Mouse (Mus musculus) liver, adult 2 months (tissue): Measurements from ENCODE around the gene Afg1l. TPM values are rescaled to one million over a fixed set of nuclear protein-coding genes. Genes with fewer than 3 reads are reported as not detected.
A peak's percentile ranks its signal among the peaks of the same experiment; 100 is the strongest.

ENCODE experiments used
- DNase-seq: peaks from one replicate; pipeline ENCODE4 v3.0.0-alpha.2; 2011; ENCODE audit warnings: low read depth, low spot score; ENCODE audit errors: extremely low read depth
- H3K27ac ChIP-seq: fragments of 200-500 bp; replicated peaks from 2 replicates; pipeline ENCODE4 v1.5.1; 2012; ENCODE audit warnings: low read depth, mild to moderate bottlenecking, control low read depth, inconsistent platforms, low read length; ENCODE audit not compliant: insufficient read depth
- H3K27me3 ChIP-seq: fragments of 200-500 bp; 2 replicates; pipeline ENCODE4 v1.6.1; 2012; ENCODE audit warnings: mild to moderate bottlenecking, moderate library complexity, low read length, inconsistent platforms; ENCODE audit not compliant: control insufficient read depth, insufficient read depth
- H3K36me3 ChIP-seq: fragments of 200-500 bp; 2 replicates; pipeline ENCODE4 v1.6.1; 2012; ENCODE audit warnings: low read length, inconsistent platforms; ENCODE audit not compliant: control insufficient read depth, insufficient read depth
- H3K4me1 ChIP-seq: fragments of 200-500 bp; 2 replicates; pipeline ENCODE4 v1.6.1; 2011; ENCODE audit warnings: low read length; ENCODE audit not compliant: control insufficient read depth, insufficient read depth
- H3K4me3 ChIP-seq: fragments of 200-500 bp; 2 replicates; pipeline ENCODE4 v1.5.1; 2011; ENCODE audit warnings: low read depth, mild to moderate bottlenecking, control low read depth, low read length, moderate library complexity; ENCODE audit not compliant: insufficient read depth
- H3K79me2 ChIP-seq: fragments of 200-500 bp; 2 replicates; pipeline ENCODE4 v1.6.1; 2012; ENCODE audit warnings: inconsistent platforms, mild to moderate bottlenecking, low read length, moderate library complexity; ENCODE audit not compliant: control insufficient read depth, insufficient read depth
- H3K9ac ChIP-seq: fragments of 200-500 bp; 2 replicates; pipeline ENCODE4 v1.6.1; 2012; ENCODE audit warnings: low read depth, mild to moderate bottlenecking, control low read depth, inconsistent platforms, low read length
- CTCF ChIP-seq: fragments of 200-500 bp; IDR thresholded peaks from 2 replicates; pipeline ENCODE4 v1.5.1; 2011; ENCODE audit warnings: low read depth, low read length, control low read depth
- POLR2A ChIP-seq: fragments of 200-500 bp; IDR thresholded peaks from 2 replicates; pipeline ENCODE4 v1.6.1; 2011; ENCODE audit warnings: low read length, control low read depth; ENCODE audit not compliant: insufficient read depth; ENCODE audit errors: extremely low read depth
- WGBS: fragments of 180-500 bp; shearing (Covaris S2); methylation state at CpG from one replicate; pipeline ENCODE4 v1.1.7; 2018; 5-methylcytosine and 5-hydroxymethylcytosine counted together
- polyA plus RNA-seq: library from polyadenylated mRNA; depleted of rRNA; stranded (reverse); fragments of >200 nt; gene quantifications from 2 replicates; pipeline ENCODE4 v1.2.3, GENCODE M21; 2012
- total RNA-seq: library from RNA; depleted of rRNA; stranded (reverse); fragments of >200 nt; gene quantifications from 2 replicates; pipeline ENCODE4 v1.2.3, GENCODE M21; 2014

Gene Afg1l
- total and polyA plus RNA-seq, 2 experiments = 3.3 to 10.2 TPM

DNA sequence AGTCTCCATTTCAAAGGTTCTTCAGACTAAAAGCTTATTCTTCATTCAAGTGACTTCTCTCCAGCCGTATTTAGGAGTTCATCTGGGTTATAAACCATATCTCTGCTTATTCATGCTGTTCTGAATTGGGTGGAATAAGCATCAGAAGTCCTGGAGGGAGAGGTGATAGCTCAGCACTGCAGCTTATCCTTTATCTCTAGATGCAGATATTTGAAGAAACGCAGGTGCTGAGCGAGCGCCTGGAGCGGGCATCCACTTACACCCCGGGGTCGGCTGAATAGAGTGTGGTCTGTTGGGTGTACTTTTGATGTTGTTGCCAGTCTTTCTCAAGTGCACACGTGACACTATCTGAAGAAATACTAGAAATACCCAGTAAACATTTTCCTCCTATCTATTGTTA lies 40.0 kb upstream of the Afg1l start:
- H3K9ac ChIP-seq = no peak overlapping the region

DNA sequence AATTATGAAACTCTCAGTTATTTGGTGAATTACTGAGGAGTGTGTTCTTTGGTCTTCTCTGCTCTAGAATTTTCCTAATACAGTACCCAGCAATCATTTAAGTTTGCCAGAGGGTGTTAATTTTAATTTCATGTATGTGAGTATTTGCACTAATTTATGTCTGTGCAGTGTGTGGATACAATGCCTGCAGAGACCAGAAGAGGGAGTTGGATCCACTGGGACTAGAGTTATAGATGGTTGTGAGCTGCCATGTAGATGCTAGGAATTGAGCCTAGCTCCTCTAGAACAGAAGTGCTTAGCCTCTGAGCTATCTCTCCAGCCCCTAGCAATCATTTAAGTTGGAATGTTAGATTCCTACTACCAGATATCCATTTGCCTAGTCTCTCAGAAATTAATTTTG lies 35.8 kb upstream of the Afg1l start:
- Histone ChIP-seq H3K4me3 (no peak overlapping the region), H3K27me3 (no peaks in the 10 kb centered on the region), H3K27ac (no peak overlapping the region), H3K79me2 (peaks cover 34% of the 10 kb centered on the region), H3K9ac (no peak overlapping the region), H3K36me3 (peaks cover 2% of the 10 kb centered on the region), H3K4me1 (no peaks in the 10 kb centered on the region; the same call in 1 of the 2 replicates)
- TF ChIP-seq CTCF (no peak), POLR2A (no peak)
- DNase-seq = no peak

More for the DNA sequence above, 40.0 kb upstream of the Afg1l start:
- TF ChIP-seq CTCF (no peak), POLR2A (no peak)
- peaks cover 8% of the 10 kb centered on the region; the same call in 1 of the 2 replicates for H3K4me1 ChIP-seq
- H3K27ac ChIP-seq = no peak overlapping the region
- H3K27me3 ChIP-seq = no peaks in the 10 kb centered on the region
- 84% methylated on average over 8 of the region's 8 CpGs for WGBS
- peaks cover 19% of the 10 kb centered on the region for H3K79me2 ChIP-seq
- DNase-seq = no peak
- no peak overlapping the region for H3K4me3 ChIP-seq
- H3K36me3 ChIP-seq = peaks cover 4% of the 10 kb centered on the region

GRCm38 (mm10) chr10:42511184-42512135 lies 33.1 kb upstream of the Afg1l start:
- TF ChIP-seq CTCF (no peak), POLR2A (no peak)
- Histone ChIP-seq H3K79me2 (peaks cover 42% of the 10 kb centered on the region; the same call in 1 of the 2 replicates), H3K4me1 (peaks cover 9% of the 10 kb centered on the region), H3K27me3 (no peaks in the 10 kb centered on the region), H3K27ac (no peak overlapping the region), H3K36me3 (peaks cover 1% of the 10 kb centered on the region), H3K4me3 (no peak overlapping the region), H3K9ac (no peak overlapping the region)
- no peak for DNase-seq
- 93% methylated on average over 6 of the region's 6 CpGs for WGBS

- Histone ChIP-seq H3K27ac (no peak overlapping the region), H3K4me1 (peaks cover 11% of the 10 kb centered on the region), H3K4me3 (no peak overlapping the region), H3K79me2 (peaks cover 43% of the 10 kb centered on the region; the same call in 1 of the 2 replicates), H3K9ac (no peak overlapping the region), H3K36me3 (no peaks in the 10 kb centered on the region; the same call in none of the 2 replicates), H3K27me3 (no peaks in the 10 kb centered on the region)
- no peak for DNase-seq
- 81% methylated on average over 6 of the region's 6 CpGs for WGBS
- TF ChIP-seq CTCF (no peak), POLR2A (no peak)
Observed at GRCm38 (mm10) chr10:42510141-42510540, 31.8 kb upstream of the Afg1l start.

DNA sequence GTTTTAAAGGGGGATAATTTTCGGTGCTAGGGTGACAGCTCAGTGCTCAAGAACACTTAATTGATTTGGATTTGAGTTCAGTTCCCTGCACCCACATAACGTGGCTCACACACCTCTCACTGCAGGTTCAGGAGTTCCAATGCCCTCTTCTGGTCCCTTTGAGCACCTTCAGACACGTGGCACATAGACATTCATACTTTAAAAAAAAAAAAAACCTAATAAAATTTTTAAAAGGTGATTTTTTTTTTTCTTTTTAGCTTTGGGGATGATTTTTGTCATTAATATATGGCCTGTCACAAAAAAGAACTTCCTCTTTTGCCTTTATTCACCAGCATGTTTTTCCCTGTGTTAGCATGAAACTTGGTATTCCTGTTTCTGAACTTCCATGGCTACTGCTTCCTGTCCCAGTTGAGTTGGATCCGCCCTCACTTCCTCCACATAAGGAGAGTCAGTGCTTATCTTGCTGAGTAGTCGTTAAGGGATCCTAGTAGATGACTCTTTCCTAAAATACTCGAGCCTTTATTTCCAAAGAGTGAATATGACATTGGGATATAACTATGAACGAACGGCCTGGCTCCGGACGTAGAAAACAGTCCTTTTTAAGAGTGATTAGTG lies 25.8 kb upstream of the Afg1l start:
- Histone ChIP-seq H3K79me2 (peaks cover 22% of the 10 kb centered on the region; the same call in 1 of the 2 replicates), H3K36me3 (no peaks in the 10 kb centered on the region; the same call in none of the 2 replicates), H3K27ac (no peak overlapping the region), H3K4me3 (no peak overlapping the region), H3K27me3 (no peaks in the 10 kb centered on the region), H3K9ac (no peak overlapping the region), H3K4me1 (peaks cover 14% of the 10 kb centered on the region)
- no peak for TF ChIP-seq CTCF
- TF ChIP-seq POLR2A = no peak
- DNase-seq = peak; percentile 35
- 71% methylated on average over 10 of the region's 10 CpGs for WGBS
